Mouse (Mus musculus) heart, embryonic 10.5 days (tissue): Measurements from ENCODE around the gene Gm11565. TPM values are rescaled to one million over a fixed set of nuclear protein-coding genes. Genes with fewer than 3 reads are reported as not detected.
"Not testable (repeated sequence)": the region's sequence is repeated elsewhere in the genome, so short reads cannot be mapped to it uniquely, and the experiment has no call there.

Experiments used
- DNase-seq: peaks from one replicate; pipeline ENCODE4 v3.0.0-alpha.2; 2017; ENCODE audit warnings: low spot score
- H3K27ac ChIP-seq: fragments of 300-500 bp; sonication (generic); 2 replicates; pipeline ENCODE4 v1.5.1; 2016; ENCODE audit warnings: mild to moderate bottlenecking
- H3K27me3 ChIP-seq: fragments of 300-500 bp; sonication (generic); 2 replicates; pipeline ENCODE4 v1.6.1; 2016; ENCODE audit warnings: mild to moderate bottlenecking; ENCODE audit not compliant: poor library complexity, insufficient read depth, severe bottlenecking
- H3K36me3 ChIP-seq: fragments of 300-500 bp; sonication (generic); 2 replicates; pipeline ENCODE4 v1.6.1; 2016; ENCODE audit warnings: mild to moderate bottlenecking, moderate library complexity
- H3K4me1 ChIP-seq: fragments of 300-500 bp; sonication (generic); 2 replicates; pipeline ENCODE4 v1.6.1; 2016; ENCODE audit warnings: mild to moderate bottlenecking
- H3K4me3 ChIP-seq: fragments of 300-500 bp; sonication (generic); 2 replicates; pipeline ENCODE4 v1.5.1; 2016; ENCODE audit warnings: mild to moderate bottlenecking, moderate library complexity
- H3K9me3 ChIP-seq: fragments of 300-500 bp; sonication (generic); 2 replicates; pipeline ENCODE4 v1.6.1; 2016; ENCODE audit warnings: mild to moderate bottlenecking, moderate library complexity
- WGBS: fragments of 180-500 bp; shearing (Covaris S2); methylation state at CpG from one replicate; pipeline ENCODE4 v1.1.7; 2016; 5-methylcytosine and 5-hydroxymethylcytosine counted together
- polyA plus RNA-seq: library from polyadenylated mRNA; unstranded; fragments of >200 nt; fragmentation: Nextera tagmentation; extraction: Ambion mirVana; gene quantifications from 2 replicates; pipeline ENCODE4 v1.2.1, GENCODE M21; 2016

The Gm11565 gene
- polyA plus RNA-seq: not detected in 2 replicates

DNA sequence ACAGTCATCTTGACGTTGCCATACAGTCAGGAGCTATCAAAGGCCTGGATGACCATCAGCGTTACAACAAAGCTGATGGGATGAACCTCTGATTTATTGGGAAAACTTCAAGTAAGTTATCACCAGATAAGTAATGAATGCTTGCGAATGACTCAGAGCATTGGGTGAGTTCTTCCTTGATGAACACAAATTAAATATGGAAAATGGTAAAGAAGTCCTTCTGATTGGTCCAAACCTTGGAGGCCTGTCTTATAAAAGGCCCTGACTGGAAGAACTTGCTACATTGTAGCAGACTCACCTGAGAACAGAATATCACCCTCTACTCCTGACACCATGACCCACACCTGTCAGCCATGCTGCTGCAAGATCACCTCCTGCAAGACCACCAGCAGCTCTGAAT, at the start of gene Gm11565:
Gene Gm11565, plus strand, starts transcription at position 301 of the 400 bp plus-strand sequence.
- H3K9me3 ChIP-seq: no peaks in the 10 kb centered on the region
- H3K27me3 ChIP-seq: no peaks in the 10 kb centered on the region
- no peaks in the 10 kb centered on the region for H3K36me3 ChIP-seq
- no peak within 1 kb of the TSS for H3K27ac ChIP-seq
- no peak within 1 kb of the TSS for H3K4me3 ChIP-seq
- DNase-seq: no peak
- WGBS: 87% methylated on average over 3 of the region's 3 CpGs
- H3K4me1 ChIP-seq: no peaks in the 10 kb centered on the region

DNA sequence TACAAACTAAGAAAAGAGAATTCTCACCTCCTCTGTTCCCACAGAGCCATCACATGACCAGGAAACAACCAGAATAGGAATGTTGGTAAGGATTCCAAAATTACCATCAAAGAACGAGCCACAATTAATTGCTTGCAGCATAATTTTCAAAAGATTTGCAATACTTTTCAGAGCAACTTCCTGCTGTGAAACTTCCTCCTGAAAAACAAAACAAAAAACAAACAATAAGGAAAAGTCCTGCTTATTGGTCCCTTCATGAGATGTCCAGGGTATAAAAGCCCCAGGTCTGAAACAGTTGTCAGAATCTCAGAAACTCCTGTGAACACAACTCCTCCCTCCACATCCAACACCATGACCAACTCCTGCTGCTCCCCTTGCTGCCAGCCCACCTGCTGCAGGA, 41.5 kb upstream of the Gm11565 start, which contains the start of gene Krtap9-1:
Gene Krtap9-1, plus strand, starts transcription at position 301 of the 400 bp plus-strand sequence.
- not testable (repeated sequence) for H3K4me1 ChIP-seq, H3K27me3 ChIP-seq, H3K4me3 ChIP-seq, H3K36me3 ChIP-seq, DNase-seq, H3K27ac ChIP-seq, H3K9me3 ChIP-seq
- WGBS: 78% methylated on average over 1 of the region's 1 CpGs

- not testable (repeated sequence) for DNase-seq, H3K4me3 ChIP-seq, H3K36me3 ChIP-seq, H3K4me1 ChIP-seq, H3K27ac ChIP-seq, H3K27me3 ChIP-seq, H3K9me3 ChIP-seq
- 55% methylated on average over 1 of the region's 1 CpGs for WGBS
Observed at GRCm38 (mm10) chr11:99878887-99879286, 35.7 kb upstream of the Gm11565 start, which contains the start of gene Gm11567. TSS of gene Gm11567 (plus strand) at chr11:99879187.

GRCm38 (mm10) chr11:99907620-99908019, 6.9 kb upstream of the Gm11565 start, which contains the start of gene Krtap31-1:
TSS of gene Krtap31-1 (plus strand) at chr11:99907920.
- 76% methylated on average over 2 of the region's 2 CpGs for WGBS
- H3K4me1 ChIP-seq: no peaks in the 10 kb centered on the region
- H3K27me3 ChIP-seq: no peaks in the 10 kb centered on the region
- H3K27ac ChIP-seq: no peak within 1 kb of the TSS
- H3K36me3 ChIP-seq: no peaks in the 10 kb centered on the region
- no peaks in the 10 kb centered on the region for H3K9me3 ChIP-seq
- DNase-seq: no peak
- no peak within 1 kb of the TSS for H3K4me3 ChIP-seq

- Histone ChIP-seq H3K4me3 (no peak within 1 kb of the TSS), H3K27me3 (0 out of 2 replicates have a peak, but pooled peaks cover 6% of the 10 kb centered on the region), H3K36me3 (no peaks in the 10 kb centered on the region), H3K27ac (no peak within 1 kb of the TSS), H3K9me3 (no peaks in the 10 kb centered on the region), H3K4me1 (no peaks in the 10 kb centered on the region)
- DNase-seq: no peak
- 79% methylated on average over 1 of the region's 1 CpGs for WGBS
Observed at GRCm38 (mm10) chr11:99935991-99936390, 21.4 kb downstream of the Gm11565 start, which contains the start of gene Krtap31-2. TSS of gene Krtap31-2 (plus strand) at chr11:99936291.

DNA sequence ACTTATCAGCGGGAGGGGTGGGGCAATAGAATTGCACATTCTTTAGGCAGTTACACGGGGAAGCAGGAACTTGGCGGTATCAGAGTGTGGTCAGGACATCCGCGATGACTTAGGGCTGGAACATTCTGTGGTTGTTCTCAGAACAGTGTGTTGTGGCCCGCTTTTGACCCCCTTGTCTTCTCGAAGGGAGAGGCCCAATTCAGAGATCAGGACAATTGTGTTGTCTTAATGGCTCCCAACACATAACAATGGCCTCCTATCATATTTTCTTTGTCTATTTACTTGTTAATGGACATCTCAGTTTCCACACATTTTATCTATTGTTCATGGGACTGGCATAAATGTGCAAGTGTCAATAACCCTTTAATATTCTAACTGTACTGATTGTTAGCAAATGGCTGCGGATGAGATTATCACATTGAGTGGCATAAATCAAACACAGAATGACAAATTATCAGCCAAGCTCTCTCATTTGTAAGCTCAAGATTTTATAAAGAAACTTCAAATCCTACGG, 23.3 kb downstream of the Gm11565 start:
- H3K27me3 ChIP-seq: no peaks in the 10 kb centered on the region
- no peaks in the 10 kb centered on the region for H3K9me3 ChIP-seq
- WGBS: 79% methylated on average over 9 of the region's 9 CpGs
- no peak overlapping the region for H3K4me3 ChIP-seq
- no peaks in the 10 kb centered on the region for H3K36me3 ChIP-seq
- no peaks in the 10 kb centered on the region for H3K4me1 ChIP-seq
- H3K27ac ChIP-seq: no peak overlapping the region
- no peak for DNase-seq

DNA sequence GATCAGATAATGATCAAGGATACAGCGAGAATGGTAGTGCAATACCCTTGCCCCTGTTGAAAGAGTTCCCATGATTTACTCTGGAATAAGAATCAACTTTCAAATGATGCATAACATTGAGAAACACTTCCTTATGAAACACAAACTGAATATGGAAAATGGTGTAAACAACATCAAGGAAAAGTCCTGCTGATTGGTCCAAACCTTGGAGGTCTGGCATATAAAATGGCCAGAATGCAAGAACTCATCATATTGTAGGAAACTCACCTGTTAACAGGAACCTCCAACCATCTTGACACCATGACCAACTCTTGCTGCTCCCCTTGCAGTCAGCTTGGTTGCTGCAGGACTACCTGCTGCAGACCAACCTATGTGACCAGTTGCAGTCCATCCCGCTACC, 33.6 kb downstream of the Gm11565 start, which contains the start of gene Krtap9-5:
Gene Krtap9-5, plus strand, starts transcription at position 301 of the 400 bp plus-strand sequence.
- no peak within 1 kb of the TSS for H3K27ac ChIP-seq
- H3K36me3 ChIP-seq: no peaks in the 10 kb centered on the region
- H3K9me3 ChIP-seq: no peaks in the 10 kb centered on the region
- no peaks in the 10 kb centered on the region for H3K4me1 ChIP-seq
- 83% methylated on average over 2 of the region's 2 CpGs for WGBS
- H3K4me3 ChIP-seq: no peak within 1 kb of the TSS
- no peaks in the 10 kb centered on the region for H3K27me3 ChIP-seq
- no peak for DNase-seq

GRCm38 (mm10) chr11:99964213-99964612, 49.7 kb downstream of the Gm11565 start:
- no peak overlapping the region for H3K27ac ChIP-seq
- no peaks in the 10 kb centered on the region for H3K4me1 ChIP-seq
- H3K36me3 ChIP-seq: no peaks in the 10 kb centered on the region
- H3K27me3 ChIP-seq: no peaks in the 10 kb centered on the region
- no peak for DNase-seq
- no peaks in the 10 kb centered on the region for H3K9me3 ChIP-seq
- H3K4me3 ChIP-seq: no peak overlapping the region
- 49% methylated on average over 6 of the region's 6 CpGs for WGBS

Other genes starting within 250 kb of the Gm11565 start
- gene Krtap4-6, start 248.8 kb upstream of the Gm11565 start, polyA plus RNA-seq: not detected in 2 replicates
- not detected in 2 replicates for gene Gm14190, start 224.0 kb upstream of the Gm11565 start, polyA plus RNA-seq
- not detected in 2 replicates for gene Gm14180, start 180.5 kb upstream of the Gm11565 start, polyA plus RNA-seq
- gene Gm11595, start 141.8 kb upstream of the Gm11565 start, polyA plus RNA-seq: not detected in 2 replicates
- gene Krtap4-8, start 134.0 kb upstream of the Gm11565 start, polyA plus RNA-seq: not detected in 2 replicates
- gene Krtap4-9, start 129.6 kb upstream of the Gm11565 start, polyA plus RNA-seq: not detected in 2 replicates
- gene Gm11596, start 121.3 kb upstream of the Gm11565 start, polyA plus RNA-seq: not detected in 2 replicates
- gene Gm11569, start 115.8 kb upstream of the Gm11565 start, polyA plus RNA-seq: not detected in 2 replicates
- not detected in 2 replicates for gene Gm11554, start 110.3 kb upstream of the Gm11565 start, polyA plus RNA-seq
- gene Krtap4-13, start 104.9 kb upstream of the Gm11565 start, polyA plus RNA-seq: not detected in 2 replicates
- gene Gm11564, start 99.1 kb upstream of the Gm11565 start, polyA plus RNA-seq: not detected in 2 replicates
- not detected in 2 replicates for gene 2300003K06Rik, start 76.7 kb upstream of the Gm11565 start, polyA plus RNA-seq
- not detected in 2 replicates for gene Krtap4-16, start 63.1 kb upstream of the Gm11565 start, polyA plus RNA-seq
- gene Gm11568, start 56.8 kb upstream of the Gm11565 start, polyA plus RNA-seq: not detected in 2 replicates
- gene Gm11559, start 50.3 kb upstream of the Gm11565 start, polyA plus RNA-seq: not detected in 2 replicates
- not detected in 2 replicates for gene Krtap9-1, start 41.4 kb upstream of the Gm11565 start, polyA plus RNA-seq
- not detected in 2 replicates for gene Gm11567, start 35.6 kb upstream of the Gm11565 start, polyA plus RNA-seq
- gene Krtap31-1, start 6.8 kb upstream of the Gm11565 start, polyA plus RNA-seq: not detected in 2 replicates
- not detected in 2 replicates for gene Krtap31-2, start 21.5 kb downstream of the Gm11565 start, polyA plus RNA-seq
- gene Krtap9-5, start 33.7 kb downstream of the Gm11565 start, polyA plus RNA-seq: not detected in 2 replicates
- gene Krtap29-1, start 64.3 kb downstream of the Gm11565 start, polyA plus RNA-seq: not detected in 2 replicates
- not detected in 2 replicates for gene Krtap16-1, start 71.8 kb downstream of the Gm11565 start, polyA plus RNA-seq
- 0.30 TPM in 1 of 2 replicates, not detected in the other for gene Krtap17-1, start 79.2 kb downstream of the Gm11565 start, polyA plus RNA-seq
- not detected in 2 replicates for gene Krt33a, start 101.5 kb downstream of the Gm11565 start, polyA plus RNA-seq
- not detected in 2 replicates for gene Krt33b, start 115.1 kb downstream of the Gm11565 start, polyA plus RNA-seq
- gene Krt34, start 126.8 kb downstream of the Gm11565 start, polyA plus RNA-seq: not detected in 2 replicates
- not detected in 2 replicates for gene Krt31, start 135.8 kb downstream of the Gm11565 start, polyA plus RNA-seq
- not detected in 2 replicates for gene Krt32, start 173.5 kb downstream of the Gm11565 start, polyA plus RNA-seq
- gene Krt35, start 181.5 kb downstream of the Gm11565 start, polyA plus RNA-seq: not detected in 2 replicates
- 0.08 TPM in 1 of 2 replicates, not detected in the other for gene Krt36, start 190.9 kb downstream of the Gm11565 start, polyA plus RNA-seq
- 0.10 TPM in 1 of 2 replicates, not detected in the other for gene Krt13, start 206.8 kb downstream of the Gm11565 start, polyA plus RNA-seq
- gene Krt15, start 221.2 kb downstream of the Gm11565 start, polyA plus RNA-seq: 0.11 and 1.5 TPM in 2 replicates
- 76.3 and 86.1 TPM in 2 replicates for gene Krt19, start 233.9 kb downstream of the Gm11565 start, polyA plus RNA-seq